Mouse (Mus musculus): ENCODE results near the gene Pex14.

GRCm38 (mm10) chr4:148923414-148923813 is 176.3 kb downstream of the Pex14 start:
- TF ChIP-seq CTCF (IDR thresholded peaks at IDR 0.05; ENCODE audit: extremely low read depth, insufficient read depth, insufficient read length, insufficient replicate concordance) (no peak), POLR2A (IDR thresholded peaks at IDR 0.05; ENCODE audit: low read depth, low read length) (no peak)

Data from spleen, adult 2 months (tissue).